Mouse (Mus musculus): ENCODE measurements around the gene Zswim3.

DNA sequence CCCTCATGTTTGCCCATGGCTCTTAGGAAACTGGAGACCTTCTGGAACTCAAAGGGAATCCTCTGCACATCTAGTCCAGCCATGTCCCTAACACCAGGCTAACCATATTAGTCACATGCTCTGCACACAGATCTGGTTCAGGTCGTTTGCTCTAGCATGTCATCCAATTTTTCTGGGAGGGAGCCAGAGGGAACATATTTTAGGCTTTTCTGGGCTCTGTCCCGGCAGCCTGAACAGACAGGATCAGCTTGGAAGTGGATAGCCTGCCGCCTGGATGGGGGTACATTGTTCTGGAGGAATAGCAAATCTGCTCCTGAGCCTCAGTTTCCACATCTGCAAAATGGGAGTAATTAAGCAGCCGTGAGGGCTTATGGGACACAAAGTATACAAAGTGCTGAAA, 56.2 kb downstream of the Zswim3 start:
- TF ChIP-seq CTCF (conservative IDR thresholded peaks at IDR 0.05; ENCODE audit: low read length) (no peak), POU5F1 (IDR thresholded peaks at IDR 0.05; ENCODE audit: borderline replicate concordance, low read length) (no peak), NANOG (IDR thresholded peaks at IDR 0.05; ENCODE audit: borderline replicate concordance, low read length) (no peak)
